Mouse (Mus musculus): Measurements from ENCODE around the gene Cma1. TPM values are rescaled to one million over a fixed set of nuclear protein-coding genes. Genes with fewer than 3 reads are reported as not detected.

Cma1 gene
- polyA plus RNA-seq, 1 experiment from 2014 or later: 2.3 TPM

DNA sequence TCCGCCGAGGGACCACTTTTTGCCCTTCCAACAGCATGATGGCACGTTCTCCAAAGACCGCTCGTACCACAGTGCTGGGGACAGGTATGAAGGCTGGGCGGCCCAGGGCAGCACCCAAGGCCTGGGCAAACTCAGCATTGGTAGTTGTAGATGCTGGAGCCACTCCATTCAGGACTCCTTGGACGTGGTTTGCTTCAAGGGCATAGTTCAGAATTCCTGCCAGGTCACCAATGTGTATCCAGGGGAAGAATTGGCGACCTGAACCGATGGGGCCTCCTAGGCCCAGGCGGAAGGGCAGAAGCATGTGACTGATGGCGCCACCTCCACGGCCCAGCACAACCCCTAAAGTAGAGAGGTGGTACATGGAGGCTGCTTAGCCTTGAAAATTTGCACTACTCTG is 46.8 kb downstream of the Cma1 start:
- ATAC-seq (ENCODE audit: low FRiP score, low TSS enrichment): no peak
- Histone ChIP-seq H3K4me1 (ENCODE audit: insufficient read depth, low read length) (peaks cover 16% of the 10 kb centered on the region), H3K4me3 (ENCODE audit: low read length) (no peak overlapping the region), H3K36me3 (ENCODE audit: insufficient read depth, low read length) (peaks cover 46% of the 10 kb centered on the region), H3K9me3 (ENCODE audit: low read length) (no peaks in the 10 kb centered on the region), H3K4me2 (replicated peaks; ENCODE audit: low read depth, low read length) (no peak overlapping the region), H3K27me3 (ENCODE audit: insufficient read depth, low read length) (no peaks in the 10 kb centered on the region), H3K27ac (ENCODE audit: low read length) (no peak overlapping the region), H3K9ac (replicated peaks; ENCODE audit: low read length) (no peak overlapping the region)
- 92% methylated on average over 12 of the region's 12 CpGs for WGBS

Other genes with a start within 250 kb of the Cma1 start
- gene Tgm1, start 230.7 kb downstream of the Cma1 start, polyA plus RNA-seq (2015; fragmentation: Nextera tagmentation; extraction: Ambion mirVana): 2.9 and 3.0 TPM in 2 replicates
- gene Rabggta, start 222.4 kb downstream of the Cma1 start, polyA plus RNA-seq (2015; fragmentation: Nextera tagmentation; extraction: Ambion mirVana): 43.3 and 46.2 TPM in 2 replicates
- 112 and 119 TPM in 2 replicates for gene Dhrs1, start 199.0 kb downstream of the Cma1 start, polyA plus RNA-seq (2015; fragmentation: Nextera tagmentation; extraction: Ambion mirVana)
- gene Nop9, start 199.0 kb downstream of the Cma1 start, polyA plus RNA-seq (2015; fragmentation: Nextera tagmentation; extraction: Ambion mirVana): 40.6 and 41.9 TPM in 2 replicates
- 21.1 and 21.3 TPM in 2 replicates for gene Cideb, start 186.2 kb downstream of the Cma1 start, polyA plus RNA-seq (2015; fragmentation: Nextera tagmentation; extraction: Ambion mirVana)
- gene Ltb4r2, start 183.2 kb downstream of the Cma1 start, polyA plus RNA-seq (2015; fragmentation: Nextera tagmentation; extraction: Ambion mirVana): 0.41 and 0.45 TPM in 2 replicates
- 0.54 and 0.92 TPM in 2 replicates for gene Ltb4r1, start 178.7 kb downstream of the Cma1 start, polyA plus RNA-seq (2015; fragmentation: Nextera tagmentation; extraction: Ambion mirVana)
- gene Adcy4, start 160.6 kb downstream of the Cma1 start, polyA plus RNA-seq (2015; fragmentation: Nextera tagmentation; extraction: Ambion mirVana): 16.7 and 19.7 TPM in 2 replicates
- 39.3 and 43.4 TPM in 2 replicates for gene Ripk3, start 155.8 kb downstream of the Cma1 start, polyA plus RNA-seq (2015; fragmentation: Nextera tagmentation; extraction: Ambion mirVana)
- 38.2 and 38.7 TPM in 2 replicates for gene Nfatc4, start 121.5 kb downstream of the Cma1 start, polyA plus RNA-seq (2015; fragmentation: Nextera tagmentation; extraction: Ambion mirVana)
- 22.5 and 25.1 TPM in 2 replicates for gene Nynrin, start 90.7 kb downstream of the Cma1 start, polyA plus RNA-seq (2015; fragmentation: Nextera tagmentation; extraction: Ambion mirVana)
- 0.42 and 0.74 TPM in 2 replicates for gene Cbln3, start 60.3 kb downstream of the Cma1 start, polyA plus RNA-seq (2015; fragmentation: Nextera tagmentation; extraction: Ambion mirVana)
- 18.7 and 19.3 TPM in 2 replicates for gene Khnyn, start 59.7 kb downstream of the Cma1 start, polyA plus RNA-seq (2015; fragmentation: Nextera tagmentation; extraction: Ambion mirVana)
- gene Sdr39u1, start 44.4 kb downstream of the Cma1 start, polyA plus RNA-seq (2015; fragmentation: Nextera tagmentation; extraction: Ambion mirVana): 71.1 and 75.8 TPM in 2 replicates
- gene Cma2, start 6.3 kb upstream of the Cma1 start, polyA plus RNA-seq (2015; fragmentation: Nextera tagmentation; extraction: Ambion mirVana): not detected in 2 replicates
- gene Mcpt1, start 73.3 kb upstream of the Cma1 start, polyA plus RNA-seq (2015; fragmentation: Nextera tagmentation; extraction: Ambion mirVana): not detected in 2 replicates
- not detected in 2 replicates for gene Mcpt9, start 85.8 kb upstream of the Cma1 start, polyA plus RNA-seq (2015; fragmentation: Nextera tagmentation; extraction: Ambion mirVana)
- 0.15 TPM in 1 of 2 replicates, not detected in the other for gene Mcpt2, start 97.4 kb upstream of the Cma1 start, polyA plus RNA-seq (2015; fragmentation: Nextera tagmentation; extraction: Ambion mirVana)
- not detected in 2 replicates for gene Mcpt4, start 117.6 kb upstream of the Cma1 start, polyA plus RNA-seq (2015; fragmentation: Nextera tagmentation; extraction: Ambion mirVana)
- 0.22 and 0.52 TPM in 2 replicates for gene Mcpt8, start 140.6 kb upstream of the Cma1 start, polyA plus RNA-seq (2015; fragmentation: Nextera tagmentation; extraction: Ambion mirVana)
- not detected in 2 replicates for gene Ctsg, start 157.9 kb upstream of the Cma1 start, polyA plus RNA-seq (2015; fragmentation: Nextera tagmentation; extraction: Ambion mirVana)
- not detected in 2 replicates for gene Gzme, start 175.9 kb upstream of the Cma1 start, polyA plus RNA-seq (2015; fragmentation: Nextera tagmentation; extraction: Ambion mirVana)
- gene Gzmd, start 187.9 kb upstream of the Cma1 start, polyA plus RNA-seq (2015; fragmentation: Nextera tagmentation; extraction: Ambion mirVana): not detected in 2 replicates
- not detected in 2 replicates for gene Gzmg, start 214.9 kb upstream of the Cma1 start, polyA plus RNA-seq (2015; fragmentation: Nextera tagmentation; extraction: Ambion mirVana)
- gene Gzmn, start 229.9 kb upstream of the Cma1 start, polyA plus RNA-seq (2015; fragmentation: Nextera tagmentation; extraction: Ambion mirVana): not detected in 2 replicates